Mouse (Mus musculus) monocyte, adult 2 months (primary cell): ENCODE data around the gene Irf2.

Experiments
- DNase-seq, 2 experiments: peaks; one replicate each; pipeline ENCODE4 v3.0.0; 2022; ENCODE audit warnings: low spot score in 2 of 2, low read depth in 1 of 2

The Irf2 gene

DNA sequence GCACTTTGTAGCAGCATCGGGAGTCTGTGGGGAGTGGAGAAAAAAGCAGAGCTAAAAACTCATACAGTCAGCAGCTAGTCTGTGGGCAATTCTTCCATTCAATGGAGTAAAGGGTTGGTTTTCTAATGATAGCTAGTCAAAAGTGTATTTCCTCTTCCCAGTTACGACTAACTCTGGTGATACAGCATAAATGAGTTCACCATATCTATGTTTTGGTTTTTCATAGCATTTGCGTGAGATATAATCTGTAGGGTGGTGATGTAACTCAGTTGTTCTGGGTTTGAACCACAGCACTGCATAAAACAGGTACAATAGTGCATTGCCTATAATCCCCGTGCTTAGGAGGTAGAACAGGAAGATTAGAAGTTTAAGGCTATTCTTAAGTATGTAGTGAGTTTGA lies 131.6 kb downstream of the Irf2 start:
- DNase-seq, result no peak

GRCm38 (mm10) chr8:46875615-46876293 lies 136.2 kb downstream of the Irf2 start:
- DNase-seq, result no peak

DNA sequence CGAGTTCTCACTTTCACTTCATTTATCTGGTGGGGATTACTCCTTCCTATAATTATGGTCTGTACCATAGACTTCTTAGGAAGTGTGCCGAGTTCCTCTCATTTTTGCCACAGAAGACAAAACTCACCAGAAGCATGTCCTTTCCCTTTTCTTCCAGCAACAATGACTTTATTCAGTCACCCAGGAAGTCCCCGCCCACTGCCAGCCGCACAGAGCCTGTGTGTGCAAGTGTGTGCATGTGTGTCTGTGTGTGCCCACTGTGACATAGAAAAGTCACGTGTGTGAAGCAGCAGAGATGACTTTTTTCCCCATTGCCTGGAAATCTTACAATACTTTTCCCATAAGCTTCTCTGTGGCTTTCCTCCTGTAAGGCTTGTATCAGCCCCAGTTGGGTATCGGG lies 141.8 kb downstream of the Irf2 start:
- no peak for DNase-seq

DNA sequence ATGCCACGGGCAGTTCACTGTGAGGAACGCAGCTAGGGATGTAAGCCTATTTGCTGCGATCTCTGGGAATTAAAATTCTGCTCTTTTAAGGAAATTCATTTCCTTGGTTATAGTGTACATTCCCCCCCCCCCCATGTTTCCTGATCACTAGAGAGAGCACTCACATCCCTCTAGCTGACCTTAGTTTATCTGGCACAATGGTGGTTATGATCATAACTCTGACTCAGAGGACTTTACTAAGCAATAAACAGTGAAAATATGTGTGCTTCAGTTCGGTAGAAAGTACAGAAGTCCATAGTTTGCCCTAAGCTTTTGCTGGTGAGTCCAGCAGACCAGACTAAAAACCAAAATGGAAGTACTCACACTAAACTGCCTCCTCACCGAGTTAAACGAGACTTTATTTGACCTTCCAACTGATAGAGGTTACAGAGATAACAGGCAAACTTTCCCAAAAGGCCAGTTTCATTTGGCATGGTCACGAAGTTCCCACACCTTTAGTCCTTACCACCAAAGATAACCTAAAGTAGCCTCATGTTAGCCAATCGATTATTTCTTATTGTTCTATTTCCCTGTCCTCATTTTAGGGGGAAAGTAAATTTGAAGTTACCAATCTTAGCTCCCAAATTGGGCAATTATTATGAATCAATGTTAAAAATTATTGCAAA lies 142.4 kb downstream of the Irf2 start:
- no peak for DNase-seq

DNA sequence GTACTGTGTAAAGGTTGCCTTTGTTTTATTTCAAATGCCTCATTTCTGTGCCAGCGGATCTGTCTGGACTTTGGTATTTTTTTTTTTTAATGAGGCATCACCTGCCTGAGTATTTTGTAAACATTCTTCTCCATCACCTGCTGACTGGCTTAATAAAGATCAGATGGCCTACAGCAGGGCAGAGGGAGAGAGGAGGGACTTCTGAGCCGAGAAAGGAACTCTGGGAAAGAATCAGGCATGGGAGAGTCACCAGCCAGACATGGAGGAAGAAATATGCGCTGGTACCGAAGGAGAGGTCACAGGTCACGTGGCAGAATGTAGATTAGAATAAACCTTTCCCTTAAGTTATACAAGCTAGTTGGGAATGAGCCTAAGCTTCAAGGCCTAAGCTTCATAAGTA lies 143.2 kb downstream of the Irf2 start:
- no peak for DNase-seq

DNA sequence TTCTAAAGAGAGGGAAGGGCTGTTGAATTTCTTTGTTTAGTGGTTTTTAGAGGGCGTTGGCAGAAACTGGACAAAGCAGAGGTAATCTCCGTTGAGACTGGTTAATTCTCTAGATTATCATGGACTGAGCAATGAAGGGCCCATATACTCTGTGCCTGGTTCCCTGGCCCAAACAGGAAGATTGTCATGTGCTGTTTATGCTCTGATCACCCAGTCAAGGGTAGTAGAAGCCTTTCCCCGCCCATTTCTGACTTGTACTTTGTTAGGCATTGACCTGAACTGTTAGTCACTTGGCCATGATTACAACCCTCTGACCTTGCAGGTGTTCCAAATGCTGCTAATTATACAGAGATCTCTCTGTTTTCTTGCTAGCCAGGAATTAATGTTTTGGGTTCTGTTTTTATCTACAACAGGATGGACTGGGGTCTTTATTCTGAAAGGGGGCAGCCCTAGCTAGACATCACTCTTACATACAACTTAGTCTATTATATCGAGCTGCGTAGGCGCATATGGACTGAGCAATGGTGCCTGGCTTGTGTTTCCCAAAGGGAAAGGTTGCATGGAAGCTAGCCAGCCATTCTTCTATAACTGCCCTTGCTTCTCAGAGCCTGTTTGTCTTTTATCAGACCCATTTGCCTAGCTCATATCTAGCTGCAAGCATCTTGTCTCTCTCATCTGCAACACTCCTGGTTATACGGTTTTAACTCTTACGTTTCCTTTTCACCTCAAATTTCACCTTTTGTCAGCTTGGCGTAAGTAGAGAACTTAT lies 143.9 kb downstream of the Irf2 start:
- DNase-seq, result no peak

- no peak for DNase-seq
Measured at GRCm38 (mm10) chr8:46885786-46886185, 146.3 kb downstream of the Irf2 start.

- peak; percentile 16 to 55 for DNase-seq
Measured at GRCm38 (mm10) chr8:46886216-46886615, 146.7 kb downstream of the Irf2 start.

DNA sequence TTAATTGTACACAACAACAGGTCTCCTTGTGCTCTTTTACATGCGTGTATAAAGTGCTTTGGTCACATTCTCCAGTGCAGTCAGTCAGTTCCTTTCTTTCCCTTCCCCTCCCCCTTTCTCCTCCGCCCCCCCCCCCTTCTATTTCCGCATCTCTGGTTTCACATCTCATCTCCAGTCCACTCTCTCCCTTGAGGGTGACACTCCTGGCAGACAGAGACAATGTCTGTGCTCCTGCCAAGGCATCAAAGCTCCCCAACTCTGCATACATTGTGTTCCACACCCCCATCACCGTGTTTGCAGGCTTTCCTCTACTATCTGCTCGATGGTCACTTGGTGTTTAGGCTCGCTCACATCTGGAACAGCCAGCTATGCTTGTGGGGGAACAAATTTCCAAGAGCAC lies 147.9 kb downstream of the Irf2 start:
- DNase-seq, result no peak

DNA sequence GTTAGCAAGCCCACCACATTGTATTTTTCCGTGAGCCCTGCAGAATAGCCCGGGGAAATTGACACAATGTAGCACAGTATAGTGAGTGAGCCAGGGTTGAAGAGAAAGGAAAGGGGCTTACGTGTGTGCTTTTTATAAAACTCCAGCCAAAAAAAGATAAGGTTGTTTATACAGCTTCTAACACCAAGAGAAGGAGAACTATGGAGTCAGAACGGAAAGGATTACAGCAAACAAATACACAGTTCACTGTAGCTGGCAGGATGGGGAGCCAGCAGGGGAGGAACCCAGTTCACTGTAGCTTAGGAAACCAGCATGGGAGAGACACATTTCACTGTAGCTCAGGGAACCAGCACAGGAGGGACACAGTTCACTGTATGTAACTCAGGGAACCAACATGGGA lies 149.0 kb downstream of the Irf2 start:
- no peak for DNase-seq

DNA sequence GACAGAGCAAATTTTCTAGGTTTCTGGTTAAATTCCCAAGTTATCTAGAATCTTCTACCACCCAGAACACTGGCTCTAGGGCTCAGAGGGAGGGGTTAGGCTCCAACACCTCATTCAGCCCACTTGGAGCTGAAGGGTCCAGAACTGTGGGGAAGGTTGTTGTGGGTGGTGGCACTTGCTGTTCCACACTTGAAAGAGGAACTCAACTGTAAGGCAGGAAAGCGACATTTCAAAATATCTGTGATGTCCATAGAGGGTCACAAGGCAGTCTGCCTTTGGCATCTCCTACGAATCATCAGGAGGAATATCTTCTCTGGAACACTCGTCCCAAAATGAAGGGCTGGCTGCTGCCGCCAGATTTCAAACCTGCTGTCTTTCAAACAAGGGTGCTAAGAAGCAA lies 150.7 kb downstream of the Irf2 start:
- DNase-seq, result peak; percentile 52 to 55

DNA sequence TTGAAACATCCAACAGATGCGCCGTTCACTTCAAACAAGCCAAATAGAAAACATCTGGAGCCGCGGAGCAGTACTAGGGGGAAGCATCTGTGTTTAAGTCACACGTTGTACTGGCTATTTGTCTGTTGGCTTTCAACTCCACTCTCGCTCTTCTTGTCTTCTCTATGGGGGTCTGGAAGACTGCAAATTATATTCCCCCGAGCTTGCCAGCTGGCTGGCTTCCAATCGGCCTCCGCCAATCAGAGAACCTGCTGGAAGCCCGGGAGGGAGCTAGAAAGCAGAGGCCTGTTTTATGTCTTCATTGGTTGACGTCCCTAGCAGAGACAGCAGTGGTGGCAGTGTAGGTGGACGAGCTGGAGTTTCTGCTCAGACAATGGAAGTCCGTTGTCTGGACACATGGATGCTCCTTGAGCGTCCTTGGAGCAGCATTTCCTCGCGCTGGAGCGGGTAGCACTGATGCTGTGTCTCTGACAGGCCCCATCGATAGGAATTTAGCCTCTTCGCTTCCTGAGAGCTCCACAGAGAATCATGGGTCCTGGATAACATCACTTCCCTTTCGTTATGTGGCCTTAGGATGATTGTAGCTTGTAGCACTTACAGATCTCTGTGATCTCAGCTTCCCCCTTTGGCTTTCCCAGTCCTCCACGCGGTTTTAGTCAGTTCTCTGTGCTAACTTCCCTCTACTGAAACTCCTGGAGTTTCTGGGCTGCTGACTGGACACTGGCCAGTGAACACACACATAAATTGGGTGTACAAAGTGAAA lies 153.2 kb downstream of the Irf2 start:
- peak; percentile 56 to 58 for DNase-seq

- no peak for DNase-seq
Measured at GRCm38 (mm10) chr8:46894385-46894784, 154.9 kb downstream of the Irf2 start.

DNA sequence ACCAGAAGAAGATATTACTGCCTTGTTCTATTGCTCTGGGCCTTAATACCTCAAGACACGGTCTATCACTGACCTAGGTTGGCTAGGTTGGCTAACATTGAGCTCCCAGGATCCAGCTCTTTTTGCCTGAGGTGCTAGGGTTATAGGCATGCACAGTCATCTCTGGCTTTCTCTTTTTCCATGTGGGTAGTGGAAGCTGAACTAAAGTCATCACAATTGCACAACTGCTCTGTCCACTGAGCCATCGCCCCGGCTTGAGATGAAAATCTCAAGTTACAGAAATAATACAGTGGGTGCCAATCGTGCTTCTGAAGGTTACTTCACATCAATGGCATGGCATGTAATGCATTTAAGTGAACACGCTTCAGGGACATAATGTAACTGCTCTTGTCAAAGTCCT lies 156.5 kb downstream of the Irf2 start:
- no peak for DNase-seq

DNA sequence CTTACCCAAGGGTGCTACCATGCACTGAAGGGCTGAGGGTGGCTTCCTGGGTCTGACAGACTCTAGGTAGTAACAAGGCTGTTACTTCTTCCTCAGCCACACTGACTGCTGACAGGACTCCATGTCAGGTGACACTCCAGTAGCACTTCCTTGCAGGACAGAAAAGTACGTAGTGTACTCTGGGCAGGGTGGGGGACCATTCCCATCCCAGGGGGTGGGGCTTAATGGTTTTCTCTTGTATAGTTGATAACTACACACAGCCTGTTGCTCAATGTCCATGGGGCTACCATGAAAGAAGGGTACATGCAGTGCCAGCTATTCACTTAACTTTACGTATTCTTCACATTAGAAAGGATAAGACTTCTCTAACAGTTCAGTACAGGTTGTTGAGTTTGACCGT lies 157.2 kb downstream of the Irf2 start:
- DNase-seq, result no peak
